Mouse (Mus musculus): Measurements from ENCODE around the gene Rbm19.

Rbm19 gene

DNA sequence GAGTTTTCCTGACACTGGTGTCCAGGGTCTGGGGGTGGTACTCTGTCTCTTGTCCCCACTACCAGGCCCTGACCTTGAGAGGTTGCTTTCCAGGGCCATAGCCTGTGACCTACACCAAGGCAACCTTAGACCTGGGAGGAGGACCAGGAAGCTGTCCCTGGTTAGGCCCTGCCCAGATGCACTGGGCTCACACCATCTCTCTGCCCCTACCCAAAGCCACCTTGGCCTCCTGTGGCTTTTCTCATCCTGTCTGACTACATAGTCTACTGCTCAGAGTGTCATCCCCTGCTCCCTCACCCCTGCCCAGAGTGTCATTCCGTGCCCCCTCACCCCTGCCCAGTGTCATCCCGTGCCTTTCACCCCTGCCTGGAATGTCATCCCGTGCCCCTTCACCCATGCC lies 19.6 kb downstream of the Rbm19 start:
- DNase-seq = no peak

- no peak for DNase-seq
Observed at GRCm38 (mm10) chr5:120136236-120136675, 20.0 kb downstream of the Rbm19 start.

DNA sequence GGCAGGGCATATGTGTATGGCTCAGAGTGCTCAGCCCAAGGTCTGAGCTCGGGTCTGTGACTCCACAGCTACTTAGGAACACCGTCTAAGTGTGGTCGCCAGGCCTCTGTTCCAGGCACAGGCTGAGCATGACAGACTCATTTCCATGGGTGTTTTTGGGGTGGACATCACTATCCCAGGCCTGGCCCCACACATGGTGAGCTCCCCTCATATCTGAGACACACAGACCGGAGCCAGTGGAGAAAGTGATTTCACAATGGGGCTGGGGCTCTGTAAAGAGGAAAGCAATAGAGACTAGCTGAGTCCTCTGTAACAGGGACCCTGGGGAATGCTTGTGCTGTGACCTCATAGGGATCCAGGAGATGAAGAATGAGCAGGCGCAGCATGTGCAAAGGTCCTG lies 20.8 kb downstream of the Rbm19 start:
- DNase-seq = no peak

DNA sequence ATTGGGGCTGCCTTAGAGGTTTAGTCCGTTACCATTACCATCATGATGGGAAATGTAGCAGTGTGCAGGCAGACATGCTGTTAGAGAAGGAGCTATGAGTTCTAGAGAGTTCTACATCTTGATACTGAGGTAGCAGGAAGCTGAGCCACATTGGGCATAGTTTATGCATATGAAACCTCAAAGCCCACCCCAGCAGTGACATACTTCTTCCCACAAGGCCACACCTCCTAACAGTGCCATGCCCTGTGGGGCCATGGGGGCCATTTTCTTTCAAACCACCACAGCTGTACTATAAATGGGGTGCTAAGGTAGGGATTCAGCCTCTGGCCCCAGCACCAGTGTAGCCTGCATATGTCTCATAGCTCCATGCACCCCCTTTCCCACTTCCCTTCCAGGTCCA lies 21.6 kb downstream of the Rbm19 start:
- no peak for DNase-seq

GRCm38 (mm10) chr5:120138406-120138805 lies 22.1 kb downstream of the Rbm19 start:
- DNase-seq = no peak

GRCm38 (mm10) chr5:120139224-120139623 lies 23.0 kb downstream of the Rbm19 start:
- no peak for DNase-seq

GRCm38 (mm10) chr5:120143941-120144340 lies 27.7 kb downstream of the Rbm19 start:
- DNase-seq = peak; percentile 48

GRCm38 (mm10) chr5:120145371-120146050 lies 29.2 kb downstream of the Rbm19 start:
- no peak for DNase-seq

GRCm38 (mm10) chr5:120146051-120146385 lies 29.8 kb downstream of the Rbm19 start:
- peak; percentile 75 for DNase-seq

DNA sequence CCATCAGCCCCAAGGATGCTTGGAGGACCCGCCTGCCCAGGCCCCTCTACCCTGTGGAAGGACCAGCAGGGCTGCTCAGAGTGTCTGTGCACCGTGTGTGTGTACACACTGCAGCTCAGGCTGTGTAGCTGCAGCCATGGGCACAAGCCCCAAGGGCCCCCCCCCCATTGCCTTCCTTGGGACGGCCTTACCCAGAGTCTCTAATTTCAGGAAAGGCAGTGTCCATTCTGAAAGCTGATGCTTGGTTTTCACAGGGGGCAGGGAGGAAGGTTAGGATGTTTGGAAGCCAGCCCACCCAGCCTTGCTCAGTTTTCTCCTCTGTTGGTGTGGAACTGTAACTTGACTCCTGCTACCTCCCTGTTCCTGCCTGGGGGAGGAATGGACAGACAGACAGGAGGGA lies 30.6 kb downstream of the Rbm19 start:
- no peak for DNase-seq

- DNase-seq = no peak
Observed at GRCm38 (mm10) chr5:120148246-120148645, 32.0 kb downstream of the Rbm19 start.

- no peak for DNase-seq
Observed at GRCm38 (mm10) chr5:120151145-120151544, 34.9 kb downstream of the Rbm19 start.

- DNase-seq = no peak
Observed at GRCm38 (mm10) chr5:120153140-120153539, 36.9 kb downstream of the Rbm19 start.

GRCm38 (mm10) chr5:120155672-120156071 lies 39.4 kb downstream of the Rbm19 start:
- no peak for DNase-seq

- no peak for DNase-seq
Observed at GRCm38 (mm10) chr5:120156166-120156909, 40.1 kb downstream of the Rbm19 start.

DNA sequence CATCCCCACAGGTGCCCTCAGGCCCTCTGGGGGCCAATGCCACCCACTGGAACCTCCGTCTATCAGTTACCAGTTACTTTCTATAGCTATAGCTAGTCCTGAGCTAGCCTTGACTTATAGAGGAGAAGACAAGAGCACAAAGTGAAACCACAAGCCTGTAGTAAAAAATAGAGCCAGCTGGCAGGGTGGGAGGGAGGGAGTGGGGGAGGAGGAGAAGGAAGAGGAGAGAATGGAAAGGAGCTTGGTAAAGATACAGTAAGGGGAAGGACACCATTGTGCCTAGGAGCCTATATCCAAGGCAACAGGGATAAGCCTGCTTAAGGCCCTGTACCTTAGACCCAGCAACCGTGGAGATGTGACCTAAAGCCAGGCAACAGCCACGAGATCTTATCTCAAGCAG lies 40.9 kb downstream of the Rbm19 start:
- no peak for DNase-seq

DNA sequence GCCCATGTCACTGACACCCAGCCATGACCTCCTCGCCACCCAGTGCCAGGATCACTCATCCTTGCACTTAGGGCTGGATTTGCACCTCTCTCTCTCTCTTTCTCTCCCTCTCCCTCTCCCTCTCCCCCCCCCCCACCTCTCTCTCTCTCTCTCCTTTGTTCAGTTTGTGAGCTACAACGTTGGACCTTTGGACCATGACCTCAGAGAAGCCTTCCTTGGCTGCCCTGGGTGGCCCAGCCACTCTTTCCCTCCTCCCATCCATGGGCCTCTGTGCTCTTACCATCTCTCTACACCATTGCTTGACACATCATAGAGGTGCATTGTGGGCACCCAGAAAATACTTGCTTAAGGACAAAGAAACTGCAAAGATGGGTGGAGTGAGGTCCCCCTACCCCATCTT lies 42.2 kb downstream of the Rbm19 start:
- DNase-seq = no peak

DNA sequence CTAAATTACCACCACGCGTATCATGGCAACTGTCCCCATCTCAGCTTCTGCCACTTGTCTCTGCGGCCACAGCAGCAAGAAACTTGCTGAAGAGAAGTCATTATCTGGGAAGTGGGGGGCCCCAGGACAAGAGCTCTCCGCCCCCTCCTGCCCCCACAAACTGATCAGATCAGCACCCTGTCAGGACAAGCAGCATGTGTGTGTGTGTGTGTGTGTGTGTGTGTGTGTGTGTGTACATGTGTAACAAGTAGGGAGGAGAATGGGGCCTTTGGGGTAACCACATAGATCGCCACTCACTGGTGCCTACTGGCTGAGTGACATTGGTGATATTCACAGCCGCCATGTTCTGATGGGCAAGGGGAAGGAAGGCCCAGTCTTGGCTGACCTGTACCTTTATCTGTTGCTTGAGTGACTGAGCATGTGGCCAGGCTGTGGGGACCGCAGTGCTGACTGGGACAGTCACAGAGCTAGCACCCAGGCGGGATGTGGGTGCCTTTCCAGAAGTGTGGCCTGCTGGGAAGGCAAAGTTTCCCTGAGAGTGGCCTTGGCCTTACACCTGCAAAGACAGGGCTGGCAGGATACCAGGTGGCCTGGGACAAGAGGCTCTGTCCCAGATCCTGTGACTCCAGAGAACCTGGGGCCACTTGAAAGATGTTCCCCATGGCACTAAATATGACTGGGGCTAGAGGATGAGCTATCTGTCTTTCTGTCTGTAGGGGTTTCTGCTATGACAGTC lies 44.8 kb downstream of the Rbm19 start:
- no peak for DNase-seq

GRCm38 (mm10) chr5:120162689-120163088 lies 46.4 kb downstream of the Rbm19 start:
- no peak for DNase-seq

GRCm38 (mm10) chr5:120163428-120163827 lies 47.2 kb downstream of the Rbm19 start:
- DNase-seq = no peak

DNA sequence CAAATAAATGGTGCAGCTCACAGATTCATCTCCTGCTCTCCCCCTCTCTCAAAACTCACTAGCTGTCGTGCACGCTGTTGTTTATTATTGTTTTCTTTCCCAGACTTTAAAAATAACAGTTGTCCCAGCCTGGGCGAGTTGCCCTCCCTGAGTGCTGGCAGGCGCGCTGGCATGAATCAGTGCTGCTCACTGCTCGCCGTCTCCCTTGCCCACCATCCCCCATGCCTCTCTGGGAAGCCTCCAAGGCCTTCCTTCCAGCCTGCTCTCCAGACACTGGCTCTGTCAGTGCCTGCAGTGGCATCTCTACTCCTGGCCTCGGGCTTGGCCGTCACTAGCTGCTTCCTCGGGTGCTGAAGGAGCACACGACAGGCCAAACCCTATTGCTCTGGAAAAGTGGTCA lies 48.2 kb downstream of the Rbm19 start:
- DNase-seq = peak; percentile 80

DNA sequence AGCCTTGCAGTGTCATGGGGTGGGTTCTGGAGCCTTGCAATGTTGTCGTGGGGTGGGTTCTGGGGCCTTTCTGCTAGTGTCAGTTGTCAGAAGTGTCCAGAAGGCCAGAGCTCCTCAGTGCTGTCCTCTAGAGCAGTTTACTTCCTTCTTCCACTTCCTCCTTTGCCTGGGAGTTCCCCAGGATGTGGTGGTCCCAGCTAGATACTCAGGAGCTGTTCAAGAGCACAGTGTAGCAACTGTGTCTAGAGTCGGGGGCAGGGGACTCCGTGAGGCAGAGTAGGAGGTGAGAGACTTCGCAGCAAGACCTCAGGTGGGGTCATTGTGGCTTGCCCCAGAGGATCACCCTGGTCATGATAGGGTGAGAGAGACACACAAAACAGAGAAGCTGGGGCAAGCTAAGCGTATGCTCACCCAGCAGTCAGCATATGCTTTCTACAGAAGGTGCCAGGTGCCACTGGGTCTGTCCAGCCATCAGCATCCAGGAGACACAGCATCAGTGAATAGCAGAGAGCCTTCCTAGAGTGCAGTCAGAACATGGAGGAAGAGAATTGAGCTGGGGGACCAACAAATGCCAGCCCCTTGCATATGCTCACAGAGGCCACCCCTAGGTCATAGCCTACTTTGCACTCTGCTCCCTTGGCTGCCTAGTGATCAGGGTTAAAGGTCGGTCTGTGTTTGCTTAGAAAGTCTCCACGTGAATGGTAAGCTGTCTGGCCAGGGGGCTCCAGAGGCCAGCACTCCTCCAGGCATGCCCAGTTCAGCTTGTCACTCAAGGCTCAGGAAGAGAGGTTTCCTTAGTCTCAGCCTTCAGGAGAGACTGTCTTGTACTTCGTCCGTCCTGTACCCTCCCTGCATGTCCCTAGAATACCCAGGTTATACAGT lies 49.0 kb downstream of the Rbm19 start:
- no peak for DNase-seq

- no peak for DNase-seq
Observed at GRCm38 (mm10) chr5:120167787-120168325, 51.6 kb downstream of the Rbm19 start.
